Mouse (Mus musculus): ENCODE results near the gene Mprip. TPM values are rescaled to one million over a fixed set of nuclear protein-coding genes. Genes with fewer than 3 reads are reported as not detected.

Gene Mprip
- total and polyA plus RNA-seq, 2 experiments from 2014 or later = 53.3 to 172 TPM

GRCm38 (mm10) chr11:59809670-59810474 lies 148.8 kb downstream of the Mprip start, which contains the start of gene Flcn:
TSS of gene Flcn (minus strand) at chr11:59810016.
- DNase-seq (ENCODE audit: low spot score) (peak; percentile 89), ATAC-seq (ENCODE audit: low FRiP score) (peak; percentile 95)
- peak within 1 kb of the TSS; percentile 85 for H3K9ac ChIP-seq (replicated peaks; ENCODE audit: low read length, poor library complexity, severe bottlenecking)
- peak within 1 kb of the TSS; percentile 99 for H3K27ac ChIP-seq (ENCODE audit: low read depth, low read length)
- no peaks in the 10 kb centered on the region for H3K9me3 ChIP-seq (ENCODE audit: low read length)
- WGBS = under 1% methylated on average over 52 of the region's 52 CpGs
- H3K4me1 ChIP-seq (ENCODE audit: insufficient read depth, low read length) = peaks cover 8% of the 10 kb centered on the region; the same call in 1 of the 2 replicates
- H3K4me3 ChIP-seq (ENCODE audit: low read depth, low read length) = peak within 1 kb of the TSS; percentile 76
- H3K36me3 ChIP-seq (ENCODE audit: insufficient read depth, low read length) = peaks cover 25% of the 10 kb centered on the region
- no peaks in the 10 kb centered on the region for H3K27me3 ChIP-seq (ENCODE audit: insufficient read depth, low read length)
- peak within 1 kb of the TSS; percentile 83 for H3K4me2 ChIP-seq (ENCODE audit: low read depth, low read length, poor library complexity, severe bottlenecking)
- peak; percentile 67 for TF ChIP-seq CTCF (IDR thresholded peaks at IDR 0.05)

- H3K4me1 ChIP-seq (ENCODE audit: insufficient read depth, low read length) = peaks cover 8% of the 10 kb centered on the region; the same call in 1 of the 2 replicates
- H3K9me3 ChIP-seq (ENCODE audit: low read length) = no peaks in the 10 kb centered on the region
- H3K36me3 ChIP-seq (ENCODE audit: insufficient read depth, low read length) = peaks cover 22% of the 10 kb centered on the region
- DNase-seq (ENCODE audit: low spot score) (no peak), ATAC-seq (ENCODE audit: low FRiP score) (no peak)
- H3K4me2 ChIP-seq (ENCODE audit: low read depth, low read length, poor library complexity, severe bottlenecking) = peak overlapping the region; percentile 83
- H3K27ac ChIP-seq (ENCODE audit: low read depth, low read length) = peak overlapping the region; percentile 99
- WGBS = 65% methylated on average over 14 of the region's 14 CpGs
- peak overlapping the region; percentile 76 for H3K4me3 ChIP-seq (ENCODE audit: low read depth, low read length)
- H3K27me3 ChIP-seq (ENCODE audit: insufficient read depth, low read length) = no peaks in the 10 kb centered on the region
- no peak for TF ChIP-seq CTCF (IDR thresholded peaks at IDR 0.05)
- H3K9ac ChIP-seq (replicated peaks; ENCODE audit: low read length, poor library complexity, severe bottlenecking) = peak overlapping the region; percentile 85; the same call in 1 of the 2 replicates
Measured at GRCm38 (mm10) chr11:59810480-59811158, 149.5 kb downstream of the Mprip start.

GRCm38 (mm10) chr11:59811211-59811610 lies 150.1 kb downstream of the Mprip start:
- 80% methylated on average over 4 of the region's 4 CpGs for WGBS
- Histone ChIP-seq H3K4me3 (ENCODE audit: low read depth, low read length) (no peak overlapping the region), H3K4me1 (ENCODE audit: insufficient read depth, low read length) (peaks cover 8% of the 10 kb centered on the region; the same call in 1 of the 2 replicates), H3K9me3 (ENCODE audit: low read length) (no peaks in the 10 kb centered on the region), H3K36me3 (ENCODE audit: insufficient read depth, low read length) (peaks cover 21% of the 10 kb centered on the region), H3K27ac (ENCODE audit: low read depth, low read length) (0 out of 2 replicates have a peak overlapping the region, but pooled peaks have one; percentile 18), H3K9ac (replicated peaks; ENCODE audit: low read length, poor library complexity, severe bottlenecking) (no peak overlapping the region), H3K4me2 (ENCODE audit: low read depth, low read length, poor library complexity, severe bottlenecking) (no peak overlapping the region), H3K27me3 (ENCODE audit: insufficient read depth, low read length) (no peaks in the 10 kb centered on the region)
- no peak for ATAC-seq (ENCODE audit: low FRiP score)
- no peak for DNase-seq (ENCODE audit: low spot score)
- no peak for TF ChIP-seq CTCF (IDR thresholded peaks at IDR 0.05)

GRCm38 (mm10) chr11:59813276-59813675 lies 152.2 kb downstream of the Mprip start:
- 82% methylated on average over 3 of the region's 3 CpGs for WGBS
- TF ChIP-seq CTCF (IDR thresholded peaks at IDR 0.05) = no peak

GRCm38 (mm10) chr11:59814311-59814710 lies 153.2 kb downstream of the Mprip start:
- H3K4me1 ChIP-seq (ENCODE audit: insufficient read depth, low read length) = no peaks in the 10 kb centered on the region
- H3K9ac ChIP-seq (replicated peaks; ENCODE audit: low read length, poor library complexity, severe bottlenecking) = no peak overlapping the region
- H3K4me2 ChIP-seq (ENCODE audit: low read depth, low read length, poor library complexity, severe bottlenecking) = no peak overlapping the region
- H3K27ac ChIP-seq (ENCODE audit: low read depth, low read length) = no peak overlapping the region
- peaks cover 35% of the 10 kb centered on the region; the same call in 1 of the 2 replicates for H3K36me3 ChIP-seq (ENCODE audit: insufficient read depth, low read length)
- no peaks in the 10 kb centered on the region for H3K9me3 ChIP-seq (ENCODE audit: low read length)
- H3K4me3 ChIP-seq (ENCODE audit: low read depth, low read length) = no peak overlapping the region
- DNase-seq (ENCODE audit: low spot score) = no peak
- TF ChIP-seq CTCF (IDR thresholded peaks at IDR 0.05) = no peak
- H3K27me3 ChIP-seq (ENCODE audit: insufficient read depth, low read length) = no peaks in the 10 kb centered on the region
- 70% methylated on average over 1 of the region's 1 CpGs for WGBS
- ATAC-seq (ENCODE audit: low FRiP score) = no peak

More at GRCm38 (mm10) chr11:59813276-59813675, 152.2 kb downstream of the Mprip start:
- no peak overlapping the region for H3K4me3 ChIP-seq (ENCODE audit: low read depth, low read length)
- H3K27me3 ChIP-seq (ENCODE audit: insufficient read depth, low read length) = no peaks in the 10 kb centered on the region
- no peak overlapping the region for H3K27ac ChIP-seq (ENCODE audit: low read depth, low read length)
- H3K9ac ChIP-seq (replicated peaks; ENCODE audit: low read length, poor library complexity, severe bottlenecking) = no peak overlapping the region
- H3K4me1 ChIP-seq (ENCODE audit: insufficient read depth, low read length) = peaks cover 8% of the 10 kb centered on the region; the same call in 1 of the 2 replicates
- H3K9me3 ChIP-seq (ENCODE audit: low read length) = no peaks in the 10 kb centered on the region
- H3K36me3 ChIP-seq (ENCODE audit: insufficient read depth, low read length) = peaks cover 26% of the 10 kb centered on the region; the same call in 1 of the 2 replicates
- no peak for DNase-seq (ENCODE audit: low spot score)
- no peak for ATAC-seq (ENCODE audit: low FRiP score)
- no peak overlapping the region for H3K4me2 ChIP-seq (ENCODE audit: low read depth, low read length, poor library complexity, severe bottlenecking)

All from midbrain, postnatal 0 days (tissue).